Mouse (Mus musculus) E14TG2a.4 (cell line): Measurements from ENCODE around the gene Cdkn2a.

ENCODE experiments used
- CTCF ChIP-seq: conservative IDR thresholded peaks from 2 replicates; pipeline ENCODE4 v1.5.1; 2014; ENCODE audit warnings: low read length
- NANOG ChIP-seq: IDR thresholded peaks from 2 replicates; pipeline ENCODE4 v1.6.1; 2014; ENCODE audit warnings: borderline replicate concordance, low read length, mixed read lengths
- POU5F1 ChIP-seq: IDR thresholded peaks from 2 replicates; pipeline ENCODE4 v1.6.1; 2014; ENCODE audit warnings: low read length, borderline replicate concordance

GRCm38 (mm10) chr4:89295441-89296220 is 1.2 kb upstream of the Cdkn2a start:
- TF ChIP-seq CTCF, result no peak
- no peak for TF ChIP-seq NANOG
- no peak for TF ChIP-seq POU5F1
